Mouse (Mus musculus): ENCODE data around the gene Trim2. TPM values are rescaled to one million over a fixed set of nuclear protein-coding genes. Genes with fewer than 3 reads are reported as not detected.

The Trim2 gene
- polyA plus RNA-seq, 1 experiment from 2014 or later, result 32.6 TPM

DNA sequence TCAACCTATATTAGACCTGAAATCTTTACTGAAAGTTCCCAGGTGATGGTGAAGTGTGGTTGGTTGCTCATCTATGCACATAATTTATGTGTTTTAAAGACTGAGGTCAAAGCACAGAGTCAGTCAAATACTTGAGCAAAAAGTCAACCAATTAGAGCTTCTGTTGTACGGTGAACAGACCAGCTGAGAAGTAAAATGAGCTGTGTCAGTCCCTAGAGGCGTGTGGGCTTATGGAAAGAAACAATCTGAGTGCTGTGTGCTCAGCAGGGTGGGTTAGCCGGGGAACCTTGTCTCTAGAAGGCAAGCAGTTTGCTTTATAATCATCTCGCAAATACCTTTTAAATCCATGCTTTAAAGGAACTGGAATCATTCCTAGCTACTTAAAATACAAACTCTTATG is 149.7 kb downstream of the Trim2 start:
- Histone ChIP-seq H3K27ac (ENCODE audit: low read depth, low read length) (no peak overlapping the region), H3K9ac (ENCODE audit: low read depth, low read length) (no peak overlapping the region), H3K9me3 (ENCODE audit: control insufficient read depth, low read length) (no peaks in the 10 kb centered on the region), H3K4me2 (replicated peaks; ENCODE audit: low read depth, low read length) (no peak overlapping the region), H3K36me3 (ENCODE audit: control insufficient read depth, insufficient read depth, low read length) (peaks cover 3% of the 10 kb centered on the region; the same call in 1 of the 2 replicates), H3K4me3 (ENCODE audit: low read length) (no peak overlapping the region), H3K4me1 (ENCODE audit: control insufficient read depth, insufficient read depth, low read length) (peaks cover 3% of the 10 kb centered on the region; the same call in 1 of the 2 replicates), H3K27me3 (ENCODE audit: control insufficient read depth, insufficient read depth, low read length) (no peaks in the 10 kb centered on the region)
- 52% methylated on average over 4 of the region's 4 CpGs for WGBS
- no peak for ATAC-seq (ENCODE audit: low FRiP score, low TSS enrichment)

DNA sequence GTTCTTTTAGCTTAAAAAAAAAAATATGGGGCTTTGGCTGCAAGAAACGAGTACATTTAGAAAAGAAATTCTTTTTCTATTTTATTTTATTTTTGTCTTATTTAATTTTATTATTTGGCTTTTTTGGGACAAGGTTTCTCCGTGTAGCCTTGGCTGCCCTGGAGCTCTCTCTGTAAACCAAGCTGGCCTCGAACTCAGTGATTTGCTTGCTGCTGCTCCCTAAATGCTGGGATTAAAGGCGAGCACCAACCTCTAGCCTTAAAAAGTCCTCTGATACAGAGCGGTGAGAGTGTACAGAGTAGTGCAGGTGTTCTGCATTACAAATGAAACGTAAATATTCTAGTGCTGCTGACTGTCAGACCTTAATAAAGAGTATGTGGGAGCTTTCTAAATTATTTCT is 150.6 kb downstream of the Trim2 start:
- no peak overlapping the region; the same call in 1 of the 2 replicates for H3K4me3 ChIP-seq (ENCODE audit: low read length)
- H3K9ac ChIP-seq (ENCODE audit: low read depth, low read length), result no peak overlapping the region
- H3K27ac ChIP-seq (ENCODE audit: low read depth, low read length), result no peak overlapping the region; the same call in 1 of the 2 replicates
- WGBS, result 41% methylated on average over 6 of the region's 6 CpGs
- no peaks in the 10 kb centered on the region for H3K27me3 ChIP-seq (ENCODE audit: control insufficient read depth, insufficient read depth, low read length)
- H3K4me1 ChIP-seq (ENCODE audit: control insufficient read depth, insufficient read depth, low read length), result peaks cover 3% of the 10 kb centered on the region; the same call in 1 of the 2 replicates
- H3K36me3 ChIP-seq (ENCODE audit: control insufficient read depth, insufficient read depth, low read length), result peaks cover 3% of the 10 kb centered on the region; the same call in 1 of the 2 replicates
- ATAC-seq (ENCODE audit: low FRiP score, low TSS enrichment), result no peak
- peak overlapping the region; percentile 98 for H3K4me2 ChIP-seq (replicated peaks; ENCODE audit: low read depth, low read length)
- H3K9me3 ChIP-seq (ENCODE audit: control insufficient read depth, low read length), result no peaks in the 10 kb centered on the region

- WGBS, result under 1% methylated on average over 29 of the region's 29 CpGs
- H3K36me3 ChIP-seq (ENCODE audit: control insufficient read depth, insufficient read depth, low read length), result peaks cover 3% of the 10 kb centered on the region; the same call in 1 of the 2 replicates
- peak within 1 kb of the TSS; percentile 58 for H3K4me3 ChIP-seq (ENCODE audit: low read length)
- H3K9ac ChIP-seq (ENCODE audit: low read depth, low read length), result peak within 1 kb of the TSS; percentile 80
- no peaks in the 10 kb centered on the region for H3K9me3 ChIP-seq (ENCODE audit: control insufficient read depth, low read length)
- peak within 1 kb of the TSS; percentile 37; the same call in 1 of the 2 replicates for H3K27ac ChIP-seq (ENCODE audit: low read depth, low read length)
- ATAC-seq (ENCODE audit: low FRiP score, low TSS enrichment), result peak; percentile 100
- H3K27me3 ChIP-seq (ENCODE audit: control insufficient read depth, insufficient read depth, low read length), result no peaks in the 10 kb centered on the region
- H3K4me2 ChIP-seq (replicated peaks; ENCODE audit: low read depth, low read length), result peak within 1 kb of the TSS; percentile 98
- peaks cover 3% of the 10 kb centered on the region; the same call in 1 of the 2 replicates for H3K4me1 ChIP-seq (ENCODE audit: control insufficient read depth, insufficient read depth, low read length)
These were observed 151.1 kb downstream of the Trim2 start, which contains the start of gene Mnd1 for GRCm38 (mm10) chr3:84155558-84156006. Gene Mnd1 (minus strand): TSS chr3:84155786.

DNA sequence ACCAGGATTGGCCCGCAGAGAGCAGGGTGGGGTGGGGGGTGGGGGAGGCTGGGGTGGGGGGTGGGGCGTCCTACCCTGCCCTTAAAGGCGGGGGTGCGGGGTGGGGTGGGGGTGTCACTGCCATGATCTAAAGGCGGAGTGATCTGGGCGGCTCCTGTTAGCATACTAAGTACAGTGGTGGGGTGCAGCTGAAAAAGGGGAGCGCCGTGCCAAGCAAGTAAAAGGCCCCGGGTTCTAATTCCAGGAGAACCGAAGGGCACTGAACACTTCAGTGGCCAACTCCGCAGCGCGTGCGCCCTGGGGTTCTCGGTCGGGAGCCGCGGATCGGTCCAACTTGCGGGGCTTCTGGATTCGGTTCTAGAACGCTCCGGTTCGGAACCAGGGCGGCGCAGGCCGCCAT is 151.5 kb downstream of the Trim2 start:
- no peaks in the 10 kb centered on the region for H3K9me3 ChIP-seq (ENCODE audit: control insufficient read depth, low read length)
- H3K27me3 ChIP-seq (ENCODE audit: control insufficient read depth, insufficient read depth, low read length), result no peaks in the 10 kb centered on the region
- ATAC-seq (ENCODE audit: low FRiP score, low TSS enrichment), result peak; percentile 52
- H3K4me2 ChIP-seq (replicated peaks; ENCODE audit: low read depth, low read length), result peak overlapping the region; percentile 98
- peaks cover 3% of the 10 kb centered on the region; the same call in 1 of the 2 replicates for H3K4me1 ChIP-seq (ENCODE audit: control insufficient read depth, insufficient read depth, low read length)
- peak overlapping the region; percentile 58 for H3K4me3 ChIP-seq (ENCODE audit: low read length)
- peaks cover 3% of the 10 kb centered on the region; the same call in 1 of the 2 replicates for H3K36me3 ChIP-seq (ENCODE audit: control insufficient read depth, insufficient read depth, low read length)
- WGBS, result under 1% methylated on average over 22 of the region's 27 CpGs
- 0 out of 2 replicates have a peak overlapping the region, but pooled peaks have one; percentile 37 for H3K27ac ChIP-seq (ENCODE audit: low read depth, low read length)
- peak overlapping the region; percentile 80 for H3K9ac ChIP-seq (ENCODE audit: low read depth, low read length)

GRCm38 (mm10) chr3:84154721-84155141 is 151.9 kb downstream of the Trim2 start:
- no peak overlapping the region; the same call in 1 of the 2 replicates for H3K9ac ChIP-seq (ENCODE audit: low read depth, low read length)
- ATAC-seq (ENCODE audit: low FRiP score, low TSS enrichment), result no peak
- H3K4me2 ChIP-seq (replicated peaks; ENCODE audit: low read depth, low read length), result peak overlapping the region; percentile 98
- H3K27ac ChIP-seq (ENCODE audit: low read depth, low read length), result no peak overlapping the region
- peaks cover under 1% of the 10 kb centered on the region; the same call in 1 of the 2 replicates for H3K9me3 ChIP-seq (ENCODE audit: control insufficient read depth, low read length)
- H3K27me3 ChIP-seq (ENCODE audit: control insufficient read depth, insufficient read depth, low read length), result no peaks in the 10 kb centered on the region
- H3K4me3 ChIP-seq (ENCODE audit: low read length), result peak overlapping the region; percentile 58
- H3K36me3 ChIP-seq (ENCODE audit: control insufficient read depth, insufficient read depth, low read length), result peaks cover 3% of the 10 kb centered on the region; the same call in 1 of the 2 replicates
- 7% methylated on average over 12 of the region's 12 CpGs for WGBS
- H3K4me1 ChIP-seq (ENCODE audit: control insufficient read depth, insufficient read depth, low read length), result peaks cover 3% of the 10 kb centered on the region; the same call in 1 of the 2 replicates

GRCm38 (mm10) chr3:84149831-84150230 is 156.8 kb downstream of the Trim2 start:
- H3K27me3 ChIP-seq (ENCODE audit: control insufficient read depth, insufficient read depth, low read length), result no peaks in the 10 kb centered on the region
- peaks cover 4% of the 10 kb centered on the region; the same call in 1 of the 2 replicates for H3K9me3 ChIP-seq (ENCODE audit: control insufficient read depth, low read length)
- no peak overlapping the region for H3K9ac ChIP-seq (ENCODE audit: low read depth, low read length)
- no peak overlapping the region for H3K27ac ChIP-seq (ENCODE audit: low read depth, low read length)
- H3K4me1 ChIP-seq (ENCODE audit: control insufficient read depth, insufficient read depth, low read length), result peaks cover 3% of the 10 kb centered on the region; the same call in 1 of the 2 replicates
- WGBS, result 97% methylated on average over 3 of the region's 3 CpGs
- H3K4me2 ChIP-seq (replicated peaks; ENCODE audit: low read depth, low read length), result no peak overlapping the region
- no peak overlapping the region for H3K4me3 ChIP-seq (ENCODE audit: low read length)
- ATAC-seq (ENCODE audit: low FRiP score, low TSS enrichment), result no peak
- H3K36me3 ChIP-seq (ENCODE audit: control insufficient read depth, insufficient read depth, low read length), result no peaks in the 10 kb centered on the region

GRCm38 (mm10) chr3:84140947-84141346 is 165.7 kb downstream of the Trim2 start:
- no peak overlapping the region for H3K4me2 ChIP-seq (replicated peaks; ENCODE audit: low read depth, low read length)
- H3K27ac ChIP-seq (ENCODE audit: low read depth, low read length), result no peak overlapping the region
- no peaks in the 10 kb centered on the region for H3K36me3 ChIP-seq (ENCODE audit: control insufficient read depth, insufficient read depth, low read length)
- H3K27me3 ChIP-seq (ENCODE audit: control insufficient read depth, insufficient read depth, low read length), result no peaks in the 10 kb centered on the region
- H3K9ac ChIP-seq (ENCODE audit: low read depth, low read length), result no peak overlapping the region
- 54% methylated on average over 7 of the region's 7 CpGs for WGBS
- no peak for ATAC-seq (ENCODE audit: low FRiP score, low TSS enrichment)
- H3K4me3 ChIP-seq (ENCODE audit: low read length), result no peak overlapping the region
- no peaks in the 10 kb centered on the region for H3K4me1 ChIP-seq (ENCODE audit: control insufficient read depth, insufficient read depth, low read length)
- no peaks in the 10 kb centered on the region for H3K9me3 ChIP-seq (ENCODE audit: control insufficient read depth, low read length)

DNA sequence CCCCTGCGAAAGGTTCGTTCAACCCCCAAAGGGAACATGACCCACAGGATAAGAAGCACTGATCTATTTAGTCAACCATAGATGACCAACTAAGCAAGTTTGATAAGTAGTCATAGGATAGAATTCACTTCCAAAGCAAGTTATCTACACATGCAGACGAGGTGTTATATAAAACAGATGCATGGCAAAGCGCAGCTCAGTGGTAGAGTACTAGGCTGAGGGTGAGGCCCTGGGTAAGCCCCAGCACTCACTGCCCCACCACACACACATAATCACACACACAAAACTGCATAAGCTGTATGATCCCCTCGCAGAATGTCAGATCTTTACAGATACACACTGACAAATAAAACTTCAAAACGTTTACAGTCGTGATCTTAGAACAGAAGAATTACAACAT is 170.2 kb downstream of the Trim2 start:
- Histone ChIP-seq H3K4me2 (replicated peaks; ENCODE audit: low read depth, low read length) (no peak overlapping the region), H3K27ac (ENCODE audit: low read depth, low read length) (no peak overlapping the region), H3K9me3 (ENCODE audit: control insufficient read depth, low read length) (no peaks in the 10 kb centered on the region), H3K36me3 (ENCODE audit: control insufficient read depth, insufficient read depth, low read length) (no peaks in the 10 kb centered on the region), H3K27me3 (ENCODE audit: control insufficient read depth, insufficient read depth, low read length) (no peaks in the 10 kb centered on the region), H3K4me1 (ENCODE audit: control insufficient read depth, insufficient read depth, low read length) (no peaks in the 10 kb centered on the region), H3K4me3 (ENCODE audit: low read length) (no peak overlapping the region), H3K9ac (ENCODE audit: low read depth, low read length) (no peak overlapping the region)
- 85% methylated on average over 7 of the region's 7 CpGs for WGBS
- ATAC-seq (ENCODE audit: low FRiP score, low TSS enrichment), result no peak

DNA sequence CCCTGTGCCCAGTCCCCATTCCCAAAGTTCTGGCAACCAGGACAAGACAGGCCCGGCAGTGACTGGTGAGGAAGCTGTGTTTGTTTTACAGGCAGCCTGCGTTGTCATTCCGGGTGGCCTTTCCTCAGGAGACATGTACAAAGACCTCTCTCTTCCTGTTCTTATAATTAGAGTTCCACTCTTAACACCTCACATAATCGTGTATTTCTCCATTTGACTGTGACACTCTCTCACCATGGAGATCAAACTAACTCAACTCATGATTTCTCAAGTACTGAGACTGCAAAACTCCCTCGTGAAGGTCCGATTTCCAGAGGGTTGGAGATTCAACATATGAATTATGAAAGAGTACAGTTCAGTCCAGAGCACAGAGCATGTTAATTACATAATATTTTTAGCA is 170.7 kb downstream of the Trim2 start:
- no peak overlapping the region for H3K27ac ChIP-seq (ENCODE audit: low read depth, low read length)
- no peak overlapping the region for H3K4me3 ChIP-seq (ENCODE audit: low read length)
- no peaks in the 10 kb centered on the region for H3K9me3 ChIP-seq (ENCODE audit: control insufficient read depth, low read length)
- no peaks in the 10 kb centered on the region for H3K27me3 ChIP-seq (ENCODE audit: control insufficient read depth, insufficient read depth, low read length)
- H3K4me2 ChIP-seq (replicated peaks; ENCODE audit: low read depth, low read length), result no peak overlapping the region
- ATAC-seq (ENCODE audit: low FRiP score, low TSS enrichment), result no peak
- H3K9ac ChIP-seq (ENCODE audit: low read depth, low read length), result no peak overlapping the region
- WGBS, result 61% methylated on average over 6 of the region's 6 CpGs
- no peaks in the 10 kb centered on the region for H3K36me3 ChIP-seq (ENCODE audit: control insufficient read depth, insufficient read depth, low read length)
- no peaks in the 10 kb centered on the region for H3K4me1 ChIP-seq (ENCODE audit: control insufficient read depth, insufficient read depth, low read length)

All from kidney, embryonic 14.5 days (tissue).